Mouse (Mus musculus) liver, embryonic 13.5 days (tissue): ENCODE results near the gene 1700047I17Rik2. TPM values are rescaled to one million over a fixed set of nuclear protein-coding genes. Genes with fewer than 3 reads are reported as not detected.
"Not testable (repeated sequence)": the region's sequence is repeated elsewhere in the genome, so short reads cannot be mapped to it uniquely, and the experiment has no call there.

Source experiments
- ATAC-seq: fragments of 200-750 bp; cut with Nextera tagmentation; 2 replicates; pipeline ENCODE4 v1.8.0; 2017; ENCODE audit warnings: low read depth, mild to moderate bottlenecking, moderate number of reproducible peaks, moderate library complexity
- DNase-seq: peaks from one replicate; pipeline ENCODE4 v3.0.0; 2022
- H3K27ac ChIP-seq: fragments of 300-500 bp; sonication (generic); 2 replicates; pipeline ENCODE4 v1.5.1; 2015; ENCODE audit warnings: moderate library complexity, mild to moderate bottlenecking, inconsistent platforms
- H3K27me3 ChIP-seq: fragments of 300-500 bp; sonication (generic); 2 replicates; pipeline ENCODE4 v1.6.1; 2015; ENCODE audit warnings: mild to moderate bottlenecking, inconsistent platforms
- H3K36me3 ChIP-seq: fragments of 300-500 bp; sonication (generic); 2 replicates; pipeline ENCODE4 v1.6.1; 2015; ENCODE audit warnings: mild to moderate bottlenecking, inconsistent platforms
- H3K4me1 ChIP-seq: fragments of 300-500 bp; sonication (generic); replicated peaks from 2 replicates; pipeline ENCODE4 v1.6.1; 2015; ENCODE audit warnings: inconsistent platforms
- H3K4me2 ChIP-seq: fragments of 300-500 bp; sonication (generic); 2 replicates; pipeline ENCODE4 v1.6.1; 2015; ENCODE audit warnings: inconsistent platforms, mild to moderate bottlenecking, moderate library complexity
- H3K4me3 ChIP-seq: fragments of 300-500 bp; sonication (generic); replicated peaks from 2 replicates; pipeline ENCODE4 v1.5.1; 2015; ENCODE audit warnings: mild to moderate bottlenecking, inconsistent platforms
- H3K9ac ChIP-seq: fragments of 300-500 bp; sonication (generic); 2 replicates; pipeline ENCODE4 v1.6.1; 2015; ENCODE audit warnings: mild to moderate bottlenecking, inconsistent platforms
- H3K9me3 ChIP-seq: fragments of 300-500 bp; sonication (generic); replicated peaks from 2 replicates; pipeline ENCODE4 v1.6.1; 2016; ENCODE audit warnings: inconsistent platforms
- WGBS: fragments of 180-500 bp; shearing (Covaris S2); methylation state at CpG from one replicate; pipeline ENCODE4 v1.1.7; 2015; ENCODE audit not compliant: insufficient replicate concordance; 5-methylcytosine and 5-hydroxymethylcytosine counted together
- polyA plus RNA-seq: library from polyadenylated mRNA; unstranded; fragments of >200 nt; fragmentation: Nextera tagmentation; extraction: Ambion mirVana; gene quantifications from 2 replicates; pipeline ENCODE4 v1.2.1, GENCODE M21; 2015

The 1700047I17Rik2 gene
- polyA plus RNA-seq, 1 experiment from 2014 or later, result not detected

GRCm38 (mm10) chr12:55261950-55262349, 62.6 kb downstream of the 1700047I17Rik2 start:
- not testable (repeated sequence) for ATAC-seq, H3K4me3 ChIP-seq, DNase-seq, H3K27me3 ChIP-seq, H3K4me2 ChIP-seq, H3K4me1 ChIP-seq, H3K27ac ChIP-seq, H3K9me3 ChIP-seq, H3K9ac ChIP-seq
- WGBS, result no CpG with 5 or more reads among the region's 8 CpGs
- peaks cover 21% of the 10 kb centered on the region for H3K36me3 ChIP-seq

- ATAC-seq, H3K27me3 ChIP-seq, H3K4me3 ChIP-seq, H3K9ac ChIP-seq, H3K4me1 ChIP-seq, H3K4me2 ChIP-seq, DNase-seq, H3K27ac ChIP-seq, H3K9me3 ChIP-seq: not testable (repeated sequence)
- H3K36me3 ChIP-seq, result peaks cover 10% of the 10 kb centered on the region
- no CpG with 5 or more reads among the region's 5 CpGs for WGBS
Measured at GRCm38 (mm10) chr12:55263385-55263784, 64.0 kb downstream of the 1700047I17Rik2 start.

Other genes with a start within 250 kb of the 1700047I17Rik2 start
- gene Gm20403, start 213.1 kb upstream of the 1700047I17Rik2 start, polyA plus RNA-seq, result not detected in 2 replicates
- gene Baz1a, start 185.2 kb upstream of the 1700047I17Rik2 start, polyA plus RNA-seq, result 32.3 and 38.0 TPM in 2 replicates
- 30.6 and 32.9 TPM in 2 replicates for gene 2700097O09Rik, start 119.5 kb upstream of the 1700047I17Rik2 start, polyA plus RNA-seq
- 94.7 and 121 TPM in 2 replicates for gene Srp54a, start 119.3 kb upstream of the 1700047I17Rik2 start, polyA plus RNA-seq
- gene Fam177a, start 75.1 kb upstream of the 1700047I17Rik2 start, polyA plus RNA-seq, result 12.7 and 13.7 TPM in 2 replicates
- 35.6 and 39.9 TPM in 2 replicates for gene Srp54b, start 44.5 kb upstream of the 1700047I17Rik2 start, polyA plus RNA-seq
- 40.8 and 57.3 TPM in 2 replicates for gene Srp54c, start 30.6 kb downstream of the 1700047I17Rik2 start, polyA plus RNA-seq
- 8.9 and 10.0 TPM in 2 replicates for gene 1110008L16Rik, start 100.0 kb downstream of the 1700047I17Rik2 start, polyA plus RNA-seq
- 8.2 and 10.8 TPM in 2 replicates for gene Ppp2r3c, start 103.4 kb downstream of the 1700047I17Rik2 start, polyA plus RNA-seq
- 281 and 285 TPM in 2 replicates for gene Psma6, start 184.6 kb downstream of the 1700047I17Rik2 start, polyA plus RNA-seq